Mouse (Mus musculus): ENCODE data around the gene 9330159F19Rik. TPM values are rescaled to one million over a fixed set of nuclear protein-coding genes. Genes with fewer than 3 reads are reported as not detected.
A peak's percentile ranks its signal among the peaks of the same experiment; 100 is the strongest.

The 9330159F19Rik gene
- 37.2 and 39.0 TPM in 2 replicates for polyA plus RNA-seq (2012; rRNA removed)

DNA sequence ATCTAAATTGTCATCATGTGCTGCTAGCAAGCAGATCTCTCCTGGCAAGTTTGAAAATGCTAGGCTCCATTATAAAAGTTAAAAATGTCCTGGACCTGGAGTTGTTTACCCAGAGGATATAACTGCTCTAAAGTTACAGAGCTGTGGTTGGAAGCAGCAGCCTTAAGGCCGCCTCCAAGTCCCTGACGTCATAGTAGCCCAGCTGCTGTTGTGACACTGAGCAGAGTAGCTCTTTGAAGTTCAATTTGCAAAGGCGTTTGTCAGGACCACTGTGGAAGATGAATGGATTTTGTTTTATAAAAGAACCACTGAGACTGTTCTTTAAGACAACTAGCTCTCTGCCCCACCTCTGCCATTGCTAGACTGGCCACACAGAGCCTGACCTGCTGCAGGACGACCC lies at the start of gene 9330159F19Rik:
TSS of gene 9330159F19Rik (plus strand) at position 154 of the 400 bp plus-strand sequence.
- Histone ChIP-seq H3K27me3 (ENCODE audit: control insufficient read depth, insufficient read depth, low read length) (no peaks in the 10 kb centered on the region), H3K4me3 (replicated peaks; ENCODE audit: insufficient read depth, low read depth, low read length) (peak within 1 kb of the TSS; percentile 28), H3K27ac (ENCODE audit: insufficient read depth, low read length) (no peak within 1 kb of the TSS; the same call in 1 of the 2 replicates), H3K4me1 (ENCODE audit: control insufficient read depth, insufficient read depth, low read length) (no peaks in the 10 kb centered on the region)
- WGBS: 35% methylated on average over 4 of the region's 4 CpGs
- TF ChIP-seq POLR2A (IDR thresholded peaks at IDR 0.05; ENCODE audit: borderline replicate concordance, insufficient read depth, low read length) (no peak), CTCF (IDR thresholded peaks at IDR 0.05; ENCODE audit: borderline replicate concordance, insufficient read depth, low read depth, low read length) (no peak)
- DNase-seq: peak in 1 of 2 experiments; percentile 19

DNA sequence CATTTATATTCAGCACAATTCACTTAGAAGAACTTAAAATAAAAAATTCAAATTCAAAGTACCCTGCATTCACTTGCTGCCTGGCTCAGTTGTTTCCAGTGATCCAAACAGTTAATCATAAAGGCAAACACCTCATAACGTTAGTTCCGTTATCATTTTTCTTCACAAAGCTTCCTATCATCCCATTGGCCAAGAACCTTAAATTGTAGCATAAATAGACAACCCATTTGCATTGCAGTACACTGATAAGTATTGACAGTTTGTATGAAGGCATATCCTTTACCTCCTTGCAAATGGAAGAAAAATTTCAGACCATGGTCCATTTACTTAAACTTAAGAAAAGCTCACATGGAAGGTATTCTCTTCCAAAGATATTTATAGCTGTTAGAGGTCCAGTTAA lies 49.7 kb upstream of the 9330159F19Rik start:
- H3K27ac ChIP-seq (ENCODE audit: insufficient read depth, low read length): no peak overlapping the region
- DNase-seq: no peak
- H3K4me1 ChIP-seq (ENCODE audit: control insufficient read depth, insufficient read depth, low read length): no peaks in the 10 kb centered on the region
- WGBS: 75% methylated on average over 2 of the region's 2 CpGs
- no peak overlapping the region for H3K4me3 ChIP-seq (replicated peaks; ENCODE audit: insufficient read depth, low read depth, low read length)
- H3K27me3 ChIP-seq (ENCODE audit: control insufficient read depth, insufficient read depth, low read length): no peaks in the 10 kb centered on the region
- TF ChIP-seq POLR2A (IDR thresholded peaks at IDR 0.05; ENCODE audit: borderline replicate concordance, insufficient read depth, low read length): no peak
- no peak for TF ChIP-seq CTCF (IDR thresholded peaks at IDR 0.05; ENCODE audit: borderline replicate concordance, insufficient read depth, low read depth, low read length)

GRCm38 (mm10) chr10:29173778-29174177 lies 37.6 kb upstream of the 9330159F19Rik start:
- Histone ChIP-seq H3K27ac (ENCODE audit: insufficient read depth, low read length) (no peak overlapping the region), H3K4me3 (replicated peaks; ENCODE audit: insufficient read depth, low read depth, low read length) (no peak overlapping the region), H3K4me1 (ENCODE audit: control insufficient read depth, insufficient read depth, low read length) (peaks cover 5% of the 10 kb centered on the region; the same call in 1 of the 2 replicates), H3K27me3 (ENCODE audit: control insufficient read depth, insufficient read depth, low read length) (no peaks in the 10 kb centered on the region)
- 85% methylated on average over 2 of the region's 2 CpGs for WGBS
- DNase-seq: no peak
- TF ChIP-seq POLR2A (IDR thresholded peaks at IDR 0.05; ENCODE audit: borderline replicate concordance, insufficient read depth, low read length) (no peak), CTCF (IDR thresholded peaks at IDR 0.05; ENCODE audit: borderline replicate concordance, insufficient read depth, low read depth, low read length) (no peak)

- 94% methylated on average over 3 of the region's 3 CpGs for WGBS
Observed at GRCm38 (mm10) chr10:29175656-29176055, 35.8 kb upstream of the 9330159F19Rik start.

GRCm38 (mm10) chr10:29176881-29177280 lies 34.5 kb upstream of the 9330159F19Rik start:
- Histone ChIP-seq H3K4me3 (replicated peaks; ENCODE audit: insufficient read depth, low read depth, low read length) (no peak overlapping the region), H3K27ac (ENCODE audit: insufficient read depth, low read length) (no peak overlapping the region), H3K27me3 (ENCODE audit: control insufficient read depth, insufficient read depth, low read length) (no peaks in the 10 kb centered on the region), H3K4me1 (ENCODE audit: control insufficient read depth, insufficient read depth, low read length) (peaks cover 5% of the 10 kb centered on the region; the same call in 1 of the 2 replicates)
- WGBS: 19% methylated on average over 4 of the region's 4 CpGs
- peak in 1 of 2 experiments; percentile 32 for DNase-seq
- TF ChIP-seq CTCF (IDR thresholded peaks at IDR 0.05; ENCODE audit: borderline replicate concordance, insufficient read depth, low read depth, low read length) (no peak), POLR2A (IDR thresholded peaks at IDR 0.05; ENCODE audit: borderline replicate concordance, insufficient read depth, low read length) (no peak)

More at GRCm38 (mm10) chr10:29175656-29176055, 35.8 kb upstream of the 9330159F19Rik start:
- H3K27ac ChIP-seq (ENCODE audit: insufficient read depth, low read length): no peak overlapping the region
- no peak overlapping the region for H3K4me3 ChIP-seq (replicated peaks; ENCODE audit: insufficient read depth, low read depth, low read length)
- DNase-seq: no peak
- peaks cover 5% of the 10 kb centered on the region; the same call in 1 of the 2 replicates for H3K4me1 ChIP-seq (ENCODE audit: control insufficient read depth, insufficient read depth, low read length)
- no peaks in the 10 kb centered on the region for H3K27me3 ChIP-seq (ENCODE audit: control insufficient read depth, insufficient read depth, low read length)
- TF ChIP-seq POLR2A (IDR thresholded peaks at IDR 0.05; ENCODE audit: borderline replicate concordance, insufficient read depth, low read length): no peak
- no peak for TF ChIP-seq CTCF (IDR thresholded peaks at IDR 0.05; ENCODE audit: borderline replicate concordance, insufficient read depth, low read depth, low read length)

DNA sequence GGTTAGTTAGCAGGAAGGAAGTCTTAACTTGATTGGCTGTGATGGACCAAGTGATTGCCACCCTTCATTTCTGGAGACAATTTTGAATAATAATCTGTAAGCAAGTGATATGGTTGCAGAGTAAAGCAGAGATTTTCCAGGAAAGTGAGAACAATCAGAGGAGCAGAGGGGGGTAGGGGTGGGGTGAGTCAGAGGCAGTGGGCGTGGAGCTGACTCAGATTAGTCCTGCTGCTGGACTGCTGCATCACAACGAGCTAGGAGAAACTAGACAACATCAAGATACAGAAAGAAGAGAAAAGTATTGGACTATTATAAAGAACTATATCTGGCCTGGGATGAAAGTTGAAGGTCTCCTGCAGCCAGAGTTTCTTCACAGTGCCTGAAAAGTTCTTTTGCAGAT lies 33.4 kb upstream of the 9330159F19Rik start:
- TF ChIP-seq CTCF (IDR thresholded peaks at IDR 0.05; ENCODE audit: borderline replicate concordance, insufficient read depth, low read depth, low read length) (no peak), POLR2A (IDR thresholded peaks at IDR 0.05; ENCODE audit: borderline replicate concordance, insufficient read depth, low read length) (no peak)
- no peak overlapping the region for H3K4me3 ChIP-seq (replicated peaks; ENCODE audit: insufficient read depth, low read depth, low read length)
- peak in 1 of 2 experiments; percentile 16 for DNase-seq
- 23% methylated on average over 2 of the region's 2 CpGs for WGBS
- no peak overlapping the region for H3K27ac ChIP-seq (ENCODE audit: insufficient read depth, low read length)
- H3K4me1 ChIP-seq (ENCODE audit: control insufficient read depth, insufficient read depth, low read length): peaks cover 5% of the 10 kb centered on the region; the same call in 1 of the 2 replicates
- H3K27me3 ChIP-seq (ENCODE audit: control insufficient read depth, insufficient read depth, low read length): no peaks in the 10 kb centered on the region

DNA sequence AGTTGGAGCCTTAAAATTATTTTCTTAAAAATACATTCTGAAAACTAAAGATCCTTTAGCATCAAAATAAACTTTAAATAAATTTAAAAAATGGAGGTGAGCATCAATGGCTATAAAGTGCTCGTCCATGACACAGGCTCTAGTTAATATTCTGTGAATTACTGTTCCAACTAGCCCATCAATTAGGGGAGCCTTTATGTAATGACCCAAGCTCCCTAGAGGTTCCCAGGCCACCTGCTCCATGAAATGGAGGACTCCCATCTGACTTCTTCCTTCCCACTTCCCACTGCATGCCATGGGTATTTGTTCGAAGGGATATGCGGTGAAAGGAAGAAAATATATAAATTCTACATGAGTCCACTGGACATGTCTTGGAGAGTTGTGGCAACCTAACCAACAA lies 31.2 kb upstream of the 9330159F19Rik start:
- no peak for DNase-seq
- no peak for TF ChIP-seq POLR2A (IDR thresholded peaks at IDR 0.05; ENCODE audit: borderline replicate concordance, insufficient read depth, low read length)
- no peak for TF ChIP-seq CTCF (IDR thresholded peaks at IDR 0.05; ENCODE audit: borderline replicate concordance, insufficient read depth, low read depth, low read length)
- WGBS: 78% methylated on average over 3 of the region's 3 CpGs
- no peak overlapping the region for H3K4me3 ChIP-seq (replicated peaks; ENCODE audit: insufficient read depth, low read depth, low read length)
- H3K27ac ChIP-seq (ENCODE audit: insufficient read depth, low read length): no peak overlapping the region
- peaks cover 5% of the 10 kb centered on the region; the same call in 1 of the 2 replicates for H3K4me1 ChIP-seq (ENCODE audit: control insufficient read depth, insufficient read depth, low read length)
- H3K27me3 ChIP-seq (ENCODE audit: control insufficient read depth, insufficient read depth, low read length): no peaks in the 10 kb centered on the region

DNA sequence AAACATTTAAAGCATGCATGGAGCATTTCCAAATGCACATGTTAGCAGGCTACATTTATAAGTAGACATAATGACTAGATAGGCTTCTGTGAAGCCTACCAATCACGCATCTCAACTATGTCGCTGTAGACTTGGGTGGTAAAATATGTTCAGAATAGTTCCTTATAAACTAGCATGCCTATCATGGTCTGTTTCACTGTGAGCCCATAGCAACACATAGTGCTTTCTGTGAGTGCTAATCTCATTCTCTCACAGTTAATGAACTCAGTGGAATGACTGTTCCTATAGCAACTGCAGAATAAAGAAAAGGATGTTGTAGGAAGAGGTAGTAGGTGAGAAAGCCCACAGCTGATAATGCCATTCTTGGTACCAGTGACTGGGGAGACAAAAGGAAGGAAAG lies 30.4 kb upstream of the 9330159F19Rik start:
- Histone ChIP-seq H3K27me3 (ENCODE audit: control insufficient read depth, insufficient read depth, low read length) (no peaks in the 10 kb centered on the region), H3K27ac (ENCODE audit: insufficient read depth, low read length) (no peak overlapping the region), H3K4me3 (replicated peaks; ENCODE audit: insufficient read depth, low read depth, low read length) (no peak overlapping the region), H3K4me1 (ENCODE audit: control insufficient read depth, insufficient read depth, low read length) (no peaks in the 10 kb centered on the region)
- no peak for TF ChIP-seq CTCF (IDR thresholded peaks at IDR 0.05; ENCODE audit: borderline replicate concordance, insufficient read depth, low read depth, low read length)
- no peak for TF ChIP-seq POLR2A (IDR thresholded peaks at IDR 0.05; ENCODE audit: borderline replicate concordance, insufficient read depth, low read length)
- no peak for DNase-seq
- WGBS: 83% methylated on average over 2 of the region's 2 CpGs

All from cerebellum, adult 2 months (tissue).